Mouse (Mus musculus) embryonic facial prominence, embryonic 14.5 days (tissue): ENCODE measurements at regions not wholly inside any gene's neighbourhood (a gene's known extent, or its start where the extent isn't known, plus 50 kb on each side); places are given as distances from the start of the nearest gene placed in this dataset.
"Not testable (repeated sequence)": the region's sequence is repeated elsewhere in the genome, so short reads cannot be mapped to it uniquely, and the experiment has no call there.

Experiments used
- ATAC-seq: fragments of 200-750 bp; cut with Nextera tagmentation; 2 replicates; pipeline ENCODE4 v1.8.0; 2017; ENCODE audit warnings: low read depth, moderate number of reproducible peaks, moderate TSS enrichment
- DNase-seq: peaks from one replicate; pipeline ENCODE4 v3.0.0-alpha.2; 2015; ENCODE audit warnings: low spot score
- H3K27ac ChIP-seq: fragments of 300-500 bp; sonication (generic); replicated peaks from 2 replicates; pipeline ENCODE4 v1.5.1; 2014; ENCODE audit warnings: low read depth, mild to moderate bottlenecking, low read length, moderate library complexity
- H3K27me3 ChIP-seq: fragments of 300-500 bp; sonication (generic); replicated peaks from 2 replicates; pipeline ENCODE4 v1.6.1; 2014; ENCODE audit warnings: low read length; ENCODE audit not compliant: control insufficient read depth, insufficient read depth
- H3K36me3 ChIP-seq: fragments of 300-500 bp; sonication (generic); 2 replicates; pipeline ENCODE4 v1.6.1; 2014; ENCODE audit warnings: low read length, mixed read lengths; ENCODE audit not compliant: control insufficient read depth, insufficient read depth
- H3K4me1 ChIP-seq: fragments of 300-500 bp; sonication (generic); 2 replicates; pipeline ENCODE4 v1.6.1; 2014; ENCODE audit warnings: antibody characterized with exemption, low read length; ENCODE audit not compliant: control insufficient read depth, insufficient read depth
- H3K4me2 ChIP-seq: fragments of 300-500 bp; sonication (generic); 2 replicates; pipeline ENCODE4 v1.6.1; 2014; ENCODE audit warnings: low read depth, mild to moderate bottlenecking, low read length, moderate library complexity, mixed read lengths
- H3K4me3 ChIP-seq: fragments of 300-500 bp; sonication (generic); 2 replicates; pipeline ENCODE4 v1.5.1; 2014; ENCODE audit warnings: low read depth, mild to moderate bottlenecking, low read length
- H3K9ac ChIP-seq: fragments of 300-500 bp; sonication (generic); 2 replicates; pipeline ENCODE4 v1.6.1; 2014; ENCODE audit warnings: low read depth, mild to moderate bottlenecking, low read length, moderate library complexity, mixed read lengths
- H3K9me3 ChIP-seq: fragments of 300-500 bp; sonication (generic); 2 replicates; pipeline ENCODE4 v1.6.1; 2016; ENCODE audit warnings: low read length; ENCODE audit not compliant: control insufficient read depth
- WGBS: fragments of 180-500 bp; shearing (Covaris S2); extraction: QIAGEN DNeasy Blood & Tissue Kit; methylation state at CpG from one replicate; pipeline ENCODE4 v1.1.7; 2014; 5-methylcytosine and 5-hydroxymethylcytosine counted together

DNA sequence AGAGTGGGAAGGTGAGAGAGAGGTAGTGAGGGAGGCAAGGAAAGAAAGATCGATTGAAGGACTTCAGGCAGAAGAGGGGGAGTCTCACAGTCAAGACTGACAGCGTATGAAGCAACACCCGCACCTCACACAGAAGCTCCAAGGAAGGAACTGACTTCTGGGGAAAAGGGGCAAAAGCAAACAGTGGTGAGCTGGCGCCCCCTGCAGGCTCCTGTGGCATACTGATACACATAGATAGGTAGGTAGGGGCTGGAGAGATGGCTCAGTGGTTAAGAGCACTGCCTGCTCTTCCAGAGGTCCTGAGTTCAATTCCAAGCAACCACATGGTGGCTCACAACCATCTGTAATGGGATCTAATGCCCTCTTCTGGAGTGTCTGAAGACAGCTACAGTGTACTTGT is 183.0 kb downstream of the Prdm2 start:
- H3K4me2 ChIP-seq, H3K9ac ChIP-seq, H3K9me3 ChIP-seq, ATAC-seq, H3K27ac ChIP-seq, DNase-seq, H3K27me3 ChIP-seq, H3K4me3 ChIP-seq, H3K4me1 ChIP-seq, H3K36me3 ChIP-seq: not testable (repeated sequence)
- 74% methylated on average over 4 of the region's 4 CpGs for WGBS

GRCm38 (mm10) chr4:143027292-143027691 is 185.5 kb downstream of the Prdm2 start:
- ATAC-seq (no peak), DNase-seq (peak; percentile 78)
- Histone ChIP-seq H3K27ac (no peak overlapping the region), H3K36me3 (no peaks in the 10 kb centered on the region), H3K9me3 (peaks cover 7% of the 10 kb centered on the region; the same call in 1 of the 2 replicates), H3K4me3 (no peak overlapping the region), H3K4me1 (no peaks in the 10 kb centered on the region), H3K9ac (no peak overlapping the region), H3K27me3 (no peaks in the 10 kb centered on the region), H3K4me2 (no peak overlapping the region)
- 15% methylated on average over 5 of the region's 5 CpGs for WGBS

GRCm38 (mm10) chr4:143021242-143021881 is 191.4 kb downstream of the Prdm2 start:
- DNase-seq (peak; percentile 81), ATAC-seq (peak; percentile 62; the same call in 1 of the 2 replicates)
- no peaks in the 10 kb centered on the region for H3K27me3 ChIP-seq
- H3K4me2 ChIP-seq = no peak overlapping the region
- H3K9ac ChIP-seq = no peak overlapping the region
- WGBS = 44% methylated on average over 10 of the region's 10 CpGs
- no peak overlapping the region for H3K4me3 ChIP-seq
- H3K27ac ChIP-seq = no peak overlapping the region
- no peaks in the 10 kb centered on the region for H3K36me3 ChIP-seq
- no peaks in the 10 kb centered on the region for H3K4me1 ChIP-seq
- H3K9me3 ChIP-seq = peaks cover 7% of the 10 kb centered on the region; the same call in 1 of the 2 replicates

DNA sequence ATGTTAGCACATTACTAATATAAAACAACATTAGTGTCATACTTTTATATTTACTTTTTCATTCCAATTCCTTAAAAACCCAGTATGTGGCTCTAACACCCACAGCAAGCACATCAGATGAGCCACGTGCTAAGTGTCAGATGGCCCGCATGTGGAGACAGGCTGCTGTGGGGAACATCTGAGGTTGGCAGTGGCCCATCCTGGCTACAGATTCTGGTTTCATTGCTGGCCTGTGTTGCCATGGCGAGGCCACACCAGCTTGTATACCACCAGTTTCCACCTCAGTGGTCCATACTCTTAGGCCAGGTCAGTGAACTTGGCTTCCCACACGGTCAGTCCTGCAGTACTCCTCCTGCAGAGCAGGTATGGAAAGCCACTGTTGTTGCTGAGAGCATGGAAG is 192.1 kb downstream of the Prdm2 start:
- DNase-seq (no peak), ATAC-seq (no peak)
- H3K9me3 ChIP-seq = peaks cover 7% of the 10 kb centered on the region; the same call in 1 of the 2 replicates
- H3K9ac ChIP-seq = no peak overlapping the region
- no peaks in the 10 kb centered on the region for H3K27me3 ChIP-seq
- no peak overlapping the region for H3K4me2 ChIP-seq
- H3K4me1 ChIP-seq = no peaks in the 10 kb centered on the region
- WGBS = 72% methylated on average over 4 of the region's 4 CpGs
- H3K36me3 ChIP-seq = no peaks in the 10 kb centered on the region
- no peak overlapping the region for H3K4me3 ChIP-seq
- H3K27ac ChIP-seq = no peak overlapping the region

GRCm38 (mm10) chr4:143012900-143013299 is 199.9 kb downstream of the Prdm2 start:
- no peak overlapping the region for H3K4me3 ChIP-seq
- ATAC-seq (no peak), DNase-seq (peak; percentile 13)
- WGBS = 54% methylated on average over 8 of the region's 8 CpGs
- no peaks in the 10 kb centered on the region for H3K36me3 ChIP-seq
- H3K27me3 ChIP-seq = 0 out of 2 replicates have a peak, but pooled peaks cover 3% of the 10 kb centered on the region
- H3K9ac ChIP-seq = no peak overlapping the region
- H3K27ac ChIP-seq = no peak overlapping the region
- no peak overlapping the region for H3K4me2 ChIP-seq
- no peaks in the 10 kb centered on the region for H3K9me3 ChIP-seq
- no peaks in the 10 kb centered on the region; the same call in 1 of the 2 replicates for H3K4me1 ChIP-seq

- Histone ChIP-seq H3K27me3 (no peaks in the 10 kb centered on the region), H3K36me3 (no peaks in the 10 kb centered on the region), H3K27ac (no peak overlapping the region), H3K4me2 (no peak overlapping the region), H3K4me3 (no peak overlapping the region), H3K9me3 (no peaks in the 10 kb centered on the region), H3K4me1 (no peaks in the 10 kb centered on the region), H3K9ac (no peak overlapping the region)
- DNase-seq = no peak
- ATAC-seq = no peak
- 42% methylated on average over 13 of the region's 13 CpGs for WGBS
Measured at GRCm38 (mm10) chr4:143001961-143002360, 210.8 kb downstream of the Prdm2 start.

DNA sequence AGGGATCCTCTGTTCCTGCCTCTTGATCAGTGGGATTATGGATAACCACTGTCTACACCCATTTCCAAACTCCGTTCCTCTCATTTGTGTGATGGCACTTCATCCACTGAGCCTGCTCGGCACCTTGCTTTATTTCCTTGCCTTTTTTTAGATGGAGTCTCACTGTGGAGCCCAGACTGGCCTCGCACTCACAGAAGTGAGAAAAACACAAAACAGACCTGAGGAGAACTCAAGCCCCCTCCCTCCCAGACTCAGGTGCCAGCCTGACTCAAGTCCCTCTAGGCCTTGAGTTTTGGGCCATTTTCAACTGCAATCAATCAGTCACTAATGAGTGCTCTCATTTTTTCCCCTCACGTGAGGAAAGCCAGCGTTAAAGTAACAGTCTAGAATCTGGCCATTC is 211.3 kb downstream of the Prdm2 start:
- no peak overlapping the region for H3K27ac ChIP-seq
- H3K36me3 ChIP-seq = no peaks in the 10 kb centered on the region
- H3K27me3 ChIP-seq = no peaks in the 10 kb centered on the region
- H3K4me1 ChIP-seq = no peaks in the 10 kb centered on the region
- DNase-seq (no peak), ATAC-seq (no peak)
- no peak overlapping the region for H3K4me2 ChIP-seq
- no peak overlapping the region for H3K9ac ChIP-seq
- no peak overlapping the region for H3K4me3 ChIP-seq
- 67% methylated on average over 5 of the region's 5 CpGs for WGBS
- H3K9me3 ChIP-seq = no peaks in the 10 kb centered on the region

DNA sequence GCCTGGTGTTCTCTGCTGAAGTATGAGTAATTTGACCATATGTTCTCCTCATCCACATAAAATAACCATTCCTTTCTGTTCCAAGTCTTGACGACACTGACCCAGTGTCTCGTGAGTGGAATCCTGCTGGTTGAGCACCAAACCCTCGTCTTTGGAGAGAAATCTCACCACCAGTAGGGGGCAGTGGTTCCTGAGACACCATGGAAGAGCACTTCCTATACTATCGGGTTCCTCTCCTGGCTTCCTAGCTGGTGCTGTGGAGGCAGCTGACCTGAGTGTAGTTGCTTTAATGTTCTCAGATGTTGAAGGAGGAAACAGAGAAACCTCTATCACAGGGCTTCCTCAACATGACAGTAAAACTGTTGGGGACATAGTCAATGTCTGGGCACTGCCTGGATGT is 216.4 kb downstream of the Prdm2 start:
- H3K27me3 ChIP-seq = no peaks in the 10 kb centered on the region

DNA sequence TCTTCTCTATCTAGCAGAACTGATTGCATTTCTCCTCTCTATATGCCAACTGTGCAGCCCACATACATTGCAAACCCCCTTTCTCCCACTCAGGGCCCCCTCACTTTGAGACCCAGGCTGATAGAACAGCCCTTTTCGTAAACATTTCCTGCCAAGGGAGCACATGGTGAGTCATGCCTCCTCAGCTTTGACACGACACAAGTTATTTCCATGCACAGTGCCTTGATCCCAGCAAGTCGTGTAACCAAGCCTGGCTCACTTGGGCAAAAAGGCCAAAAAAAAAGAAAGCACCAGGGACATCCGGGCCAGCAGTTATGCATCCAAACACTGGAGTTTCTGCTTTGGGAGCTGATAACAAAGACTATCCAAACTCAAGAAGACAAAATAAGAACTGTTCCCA is 221.4 kb downstream of the Prdm2 start:
- ATAC-seq (no peak), DNase-seq (no peak)
- no peaks in the 10 kb centered on the region for H3K9me3 ChIP-seq
- no peak overlapping the region for H3K4me3 ChIP-seq
- no peak overlapping the region for H3K9ac ChIP-seq
- 0 out of 2 replicates have a peak, but pooled peaks cover 4% of the 10 kb centered on the region for H3K4me1 ChIP-seq
- no peaks in the 10 kb centered on the region for H3K27me3 ChIP-seq
- no peak overlapping the region for H3K4me2 ChIP-seq
- H3K27ac ChIP-seq = no peak overlapping the region
- no peaks in the 10 kb centered on the region for H3K36me3 ChIP-seq
- WGBS = 56% methylated on average over 4 of the region's 4 CpGs

More for the DNA sequence above, 216.4 kb downstream of the Prdm2 start:
- no peaks in the 10 kb centered on the region for H3K9me3 ChIP-seq
- no peak overlapping the region for H3K9ac ChIP-seq
- H3K36me3 ChIP-seq = no peaks in the 10 kb centered on the region
- ATAC-seq = no peak
- no peak overlapping the region for H3K4me3 ChIP-seq
- no peak overlapping the region for H3K4me2 ChIP-seq
- WGBS = 70% methylated on average over 4 of the region's 4 CpGs
- no peaks in the 10 kb centered on the region for H3K4me1 ChIP-seq
- no peak overlapping the region for H3K27ac ChIP-seq
- DNase-seq = no peak
